Mouse (Mus musculus) liver, embryonic 14.5 days (tissue): ENCODE results near the gene Notch2. TPM values are rescaled to one million over a fixed set of nuclear protein-coding genes. Genes with fewer than 3 reads are reported as not detected.

Experiments
- ATAC-seq: fragments of 200-750 bp; cut with Nextera tagmentation; 2 replicates; pipeline ENCODE4 v1.8.0; 2017; ENCODE audit warnings: moderate number of reproducible peaks, mild to moderate bottlenecking, moderate library complexity; ENCODE audit not compliant: insufficient read depth
- DNase-seq, 3 experiments: peaks; one replicate each; pipeline ENCODE4 v3.0.0-alpha.2; 2012 to 2013; ENCODE audit warnings: low read depth in 3 of 3, low spot score in 3 of 3
- H3K27ac ChIP-seq: fragments of 300-500 bp; sonication (generic); 2 replicates; pipeline ENCODE4 v1.5.1; 2014; ENCODE audit warnings: moderate library complexity, mild to moderate bottlenecking, control low read depth, inconsistent platforms
- H3K27me3 ChIP-seq: fragments of 300-500 bp; sonication (generic); 2 replicates; pipeline ENCODE4 v1.6.1; 2014; ENCODE audit warnings: mild to moderate bottlenecking, low read length, moderate library complexity; ENCODE audit not compliant: control insufficient read depth, insufficient read depth
- H3K36me3 ChIP-seq: fragments of 300-500 bp; sonication (generic); replicated peaks from 2 replicates; pipeline ENCODE4 v1.6.1; 2014; ENCODE audit warnings: low read depth; ENCODE audit not compliant: control insufficient read depth, insufficient read depth
- H3K4me1 ChIP-seq, 2 experiments: fragments of 200-500 bp in 1 of 2; fragments of 300-500 bp in 1 of 2; sonication (generic) in 1 of 2; replicated peaks; 2 replicates each; pipeline ENCODE4 v1.6.1; 2012 to 2014; ENCODE audit warnings: antibody characterized with exemption in 1 of 2, inconsistent platforms in 1 of 2, low read length in 1 of 2; ENCODE audit not compliant: control insufficient read depth in 2 of 2, insufficient read depth in 2 of 2
- H3K4me2 ChIP-seq: fragments of 300-500 bp; sonication (generic); 2 replicates; pipeline ENCODE4 v1.6.1; 2014; ENCODE audit warnings: low read depth, mild to moderate bottlenecking, control low read depth, moderate library complexity
- H3K4me3 ChIP-seq, 2 experiments: fragments of 200-500 bp in 1 of 2; fragments of 300-500 bp in 1 of 2; sonication (generic) in 1 of 2; 2 replicates each; pipeline ENCODE4 v1.5.1; 2012 to 2014; ENCODE audit warnings: low read depth in 2 of 2, low read length in 2 of 2, mild to moderate bottlenecking in 2 of 2, control low read depth in 1 of 2, inconsistent platforms in 1 of 2, moderate library complexity in 1 of 2; ENCODE audit not compliant: insufficient read depth in 1 of 2
- H3K9ac ChIP-seq: fragments of 300-500 bp; sonication (generic); replicated peaks from 2 replicates; pipeline ENCODE4 v1.6.1; 2014; ENCODE audit warnings: mild to moderate bottlenecking, control low read depth, moderate library complexity
- H3K9me3 ChIP-seq: fragments of 300-500 bp; sonication (generic); 2 replicates; pipeline ENCODE4 v1.6.1; 2016; ENCODE audit warnings: low read length, mixed read lengths; ENCODE audit not compliant: control insufficient read depth
- CTCF ChIP-seq: IDR thresholded peaks from 2 replicates; pipeline ENCODE4 v1.5.1; 2016; ENCODE audit warnings: antibody characterized with exemption, low read depth, control low read depth
- EP300 ChIP-seq: IDR thresholded peaks from 2 replicates; pipeline ENCODE4 v1.6.1; 2016; ENCODE audit warnings: antibody characterized with exemption, low read depth
- WGBS: fragments of 180-500 bp; shearing (Covaris S2); extraction: QIAGEN DNeasy Blood & Tissue Kit; methylation state at CpG from one replicate; pipeline ENCODE4 v1.1.7; 2014; ENCODE audit not compliant: insufficient replicate concordance; 5-methylcytosine and 5-hydroxymethylcytosine counted together
- polyA plus RNA-seq, 2 experiments: library from polyadenylated mRNA; depleted of rRNA in 1 of 2; stranded (reverse) in 1 of 2; unstranded in 1 of 2; fragments of >200 nt; fragmentation: Nextera tagmentation in 1 of 2; extraction: Ambion mirVana in 1 of 2; gene quantifications; 2 replicates each; pipeline versions ENCODE4 v1.2.1 to v1.2.3; 2012 to 2014

The Notch2 gene
- polyA plus RNA-seq, 2 experiments: 3.0 to 5.4 TPM

DNA sequence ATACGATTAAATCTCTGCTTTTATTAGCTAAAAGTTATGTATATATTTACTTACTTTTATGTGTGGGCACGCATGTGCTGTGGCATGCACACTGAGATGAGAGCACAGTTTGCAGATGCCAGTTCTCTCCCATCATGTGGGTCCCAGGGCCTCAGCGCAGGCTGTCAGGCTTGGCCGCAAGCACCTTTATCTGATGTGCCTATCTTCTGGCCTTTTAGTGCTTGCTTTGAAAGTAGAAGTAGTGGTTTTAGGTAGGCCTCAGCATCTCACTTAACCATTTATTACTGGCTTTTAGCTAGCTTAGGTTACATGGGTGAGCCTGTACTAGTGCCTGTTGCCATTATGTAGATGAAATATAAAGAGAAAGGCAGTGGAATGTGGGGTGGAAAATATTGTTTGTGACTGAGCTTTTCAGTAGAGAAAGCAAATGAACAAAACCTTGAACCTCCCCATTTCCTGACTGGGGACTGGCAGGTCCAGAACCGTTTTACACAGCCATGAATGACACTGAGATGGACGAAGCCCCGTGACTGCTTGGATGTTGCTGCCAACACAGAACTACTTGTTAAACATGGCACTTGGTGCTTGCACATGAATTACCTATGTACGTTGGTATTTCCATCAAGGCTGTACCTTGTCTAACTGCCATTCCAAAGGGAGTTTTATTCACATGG lies 41.1 kb downstream of the Notch2 start:
- no peaks in the 10 kb centered on the region for H3K27me3 ChIP-seq
- ATAC-seq (peak; percentile 38; the same call in 1 of the 2 replicates), DNase-seq (no peak)
- no peak overlapping the region for H3K4me3 ChIP-seq
- H3K4me2 ChIP-seq: peak overlapping the region; percentile 34
- H3K9ac ChIP-seq: no peak overlapping the region
- H3K9me3 ChIP-seq: no peaks in the 10 kb centered on the region
- 46% methylated on average over 8 of the region's 8 CpGs for WGBS
- H3K36me3 ChIP-seq: no peaks in the 10 kb centered on the region
- peak overlapping the region; percentile 28 for H3K27ac ChIP-seq
- peaks cover 17 to 29% of the 10 kb centered on the region in 2 experiments for H3K4me1 ChIP-seq
- TF ChIP-seq CTCF (no peak), EP300 (no peak)

DNA sequence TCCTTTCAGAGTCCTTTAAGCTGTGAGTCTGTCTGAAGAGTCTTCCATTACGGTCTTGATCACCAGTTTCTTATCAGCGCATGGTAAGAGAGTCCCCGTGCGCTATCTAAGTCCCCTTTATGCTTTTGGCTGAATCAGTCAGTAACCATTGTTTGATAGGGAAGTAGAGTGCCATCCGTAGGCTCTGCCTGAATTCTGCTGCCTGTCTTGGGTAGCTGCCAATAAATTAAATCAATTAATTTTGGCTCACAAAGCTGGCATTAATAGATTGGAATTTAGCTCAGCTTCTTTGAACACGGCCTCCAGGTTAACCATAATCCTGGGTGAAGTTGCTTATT lies 41.6 kb downstream of the Notch2 start:
- Histone ChIP-seq H3K4me2 (peak overlapping the region; percentile 34), H3K4me3 (no peak overlapping the region), H3K27me3 (no peaks in the 10 kb centered on the region), H3K4me1 (peaks cover 20 to 31% of the 10 kb centered on the region in 2 experiments), H3K9me3 (no peaks in the 10 kb centered on the region), H3K27ac (peak overlapping the region; percentile 28), H3K9ac (no peak overlapping the region), H3K36me3 (no peaks in the 10 kb centered on the region)
- DNase-seq: peak in 1 of 3 experiments; percentile 41
- TF ChIP-seq EP300 (peak; percentile 75), CTCF (no peak)
- WGBS: 19% methylated on average over 6 of the region's 6 CpGs
- ATAC-seq: peak; percentile 80

DNA sequence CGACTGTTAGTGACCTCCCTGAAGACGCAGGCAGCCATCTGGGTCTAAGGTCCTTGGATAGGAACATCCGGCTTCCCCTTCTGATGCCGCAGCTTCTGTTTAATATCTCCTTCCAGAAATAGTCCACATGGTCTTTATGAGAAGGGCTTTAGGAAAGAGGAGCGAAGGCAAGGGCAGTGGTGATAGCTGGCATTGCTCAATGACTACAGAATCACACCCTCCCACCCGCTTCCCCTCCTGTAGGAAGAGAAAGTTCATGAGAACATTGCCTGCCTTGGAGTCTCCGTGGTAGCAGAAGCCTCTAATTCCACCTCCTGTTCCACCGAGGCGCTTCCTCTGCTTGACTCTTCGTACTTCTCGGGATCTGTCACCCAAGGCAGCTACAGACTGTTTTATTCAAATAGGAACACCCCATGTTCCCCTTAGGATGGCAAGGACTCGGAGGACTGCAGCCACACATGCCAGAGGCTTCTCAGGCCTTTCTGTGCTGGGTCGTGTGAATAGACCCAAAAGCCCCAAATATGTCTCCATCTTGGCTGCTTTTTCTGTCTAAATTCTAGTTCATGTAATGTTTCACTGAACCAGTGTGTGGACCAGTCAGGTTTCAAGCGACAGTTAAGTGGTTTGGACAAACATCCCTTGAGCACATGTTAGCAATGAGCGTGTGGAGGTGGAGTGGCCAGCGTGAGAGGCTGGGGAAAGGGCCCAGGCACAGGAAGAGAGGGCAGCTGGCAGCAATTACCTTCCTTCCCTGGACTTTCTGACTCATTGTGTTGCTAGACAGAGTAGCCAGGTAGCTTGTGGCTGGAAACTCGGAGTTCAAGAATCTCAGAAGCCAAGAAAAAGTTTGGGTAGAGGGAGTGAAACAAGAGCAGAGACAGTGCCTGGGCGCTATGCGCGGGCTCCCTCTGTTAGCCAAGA lies 42.7 kb downstream of the Notch2 start:
- DNase-seq: no peak

DNA sequence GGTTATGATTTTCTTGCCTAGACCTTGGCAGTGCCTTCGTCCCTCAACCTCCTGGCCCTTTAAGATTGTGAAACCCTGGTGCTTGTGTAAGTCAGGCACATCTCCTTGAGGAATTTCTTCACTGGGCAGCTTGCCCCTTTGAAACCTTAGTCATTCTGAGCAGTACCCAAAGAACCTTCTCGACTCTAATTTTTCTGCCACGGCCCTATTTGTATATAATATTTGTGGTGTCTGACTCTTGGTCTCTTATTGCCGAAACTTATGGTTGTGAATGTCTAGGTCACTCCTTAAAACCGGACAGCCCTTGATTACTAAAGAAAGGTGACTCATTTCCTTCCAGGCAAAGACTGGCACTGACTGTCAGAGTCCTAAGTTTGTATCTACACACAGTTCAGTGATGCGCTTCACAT lies 43.6 kb downstream of the Notch2 start:
- Histone ChIP-seq H3K27ac (no peak overlapping the region), H3K4me2 (no peak overlapping the region), H3K36me3 (no peaks in the 10 kb centered on the region), H3K9me3 (no peaks in the 10 kb centered on the region), H3K27me3 (no peaks in the 10 kb centered on the region), H3K9ac (no peak overlapping the region), H3K4me1 (peaks cover 32 to 43% of the 10 kb centered on the region in 2 experiments), H3K4me3 (no peak overlapping the region)
- no peak for DNase-seq
- 67% methylated on average over 6 of the region's 6 CpGs for WGBS
- no peak for TF ChIP-seq EP300
- TF ChIP-seq CTCF: no peak
- ATAC-seq: no peak

More for the DNA sequence above, 42.7 kb downstream of the Notch2 start:
- Histone ChIP-seq H3K4me1 (peaks cover 24 to 34% of the 10 kb centered on the region in 2 experiments), H3K9me3 (no peaks in the 10 kb centered on the region), H3K4me3 (no peak overlapping the region), H3K27me3 (no peaks in the 10 kb centered on the region), H3K36me3 (no peaks in the 10 kb centered on the region), H3K4me2 (no peak overlapping the region), H3K27ac (no peak overlapping the region), H3K9ac (no peak overlapping the region)
- WGBS: 77% methylated on average over 20 of the region's 20 CpGs
- no peak for TF ChIP-seq EP300
- TF ChIP-seq CTCF: no peak
- no peak for ATAC-seq

DNA sequence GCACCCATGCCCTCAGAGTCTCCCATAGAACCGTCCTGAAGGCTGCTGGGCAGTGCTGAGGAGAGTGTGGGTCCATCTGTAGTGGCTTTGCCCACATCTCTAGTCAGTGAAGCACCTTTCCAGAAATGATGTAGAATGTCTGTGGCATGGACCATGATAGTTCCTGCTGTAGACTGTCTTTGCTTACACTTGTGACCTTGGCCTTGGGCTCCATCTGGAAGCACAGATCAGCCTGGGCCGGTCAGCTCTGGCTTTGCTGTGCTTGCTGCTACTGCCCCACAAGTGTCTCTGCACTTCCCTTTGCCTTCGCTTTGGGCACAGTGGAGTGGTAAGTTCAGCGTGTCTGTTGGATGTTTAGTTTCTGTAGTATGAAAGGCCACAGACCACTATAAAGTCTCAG lies 45.7 kb downstream of the Notch2 start:
- no peak for TF ChIP-seq CTCF
- TF ChIP-seq EP300: no peak
- H3K27me3 ChIP-seq: no peaks in the 10 kb centered on the region
- no peak overlapping the region for H3K4me3 ChIP-seq
- H3K9me3 ChIP-seq: no peaks in the 10 kb centered on the region
- H3K4me1 ChIP-seq: peaks cover 45 to 57% of the 10 kb centered on the region in 2 experiments
- no peaks in the 10 kb centered on the region for H3K36me3 ChIP-seq
- no peak for DNase-seq
- no peak overlapping the region for H3K27ac ChIP-seq
- ATAC-seq: no peak
- WGBS: 55% methylated on average over 4 of the region's 4 CpGs
- H3K9ac ChIP-seq: no peak overlapping the region
- H3K4me2 ChIP-seq: no peak overlapping the region
